Mouse (Mus musculus): ENCODE results near the gene Ptgr1. TPM values are rescaled to one million over a fixed set of nuclear protein-coding genes. Genes with fewer than 3 reads are reported as not detected.

The Ptgr1 gene
- polyA plus RNA-seq, 1 experiment = 20.6 TPM

- H3K79me2 ChIP-seq (ENCODE audit: control insufficient read depth, insufficient read depth) = peaks cover 48% of the 10 kb centered on the region
- no peaks in the 10 kb centered on the region for H3K36me3 ChIP-seq (ENCODE audit: control insufficient read depth, insufficient read depth)
- peak within 1 kb of the TSS; percentile 71 for H3ac ChIP-seq (ENCODE audit: control insufficient read depth, insufficient read length)
- peak within 1 kb of the TSS; percentile 99 for H3K4me2 ChIP-seq (ENCODE audit: low read depth)
- TF ChIP-seq TCF3 (IDR thresholded peaks at IDR 0.05; ENCODE audit: insufficient read length, low read depth) (no peak), MAX (IDR thresholded peaks at IDR 0.05; ENCODE audit: low read depth) (no peak), POLR2AphosphoS2 (IDR thresholded peaks at IDR 0.05; ENCODE audit: insufficient read length, low read depth) (peak; percentile 94), POLR2A (IDR thresholded peaks at IDR 0.05; ENCODE audit: insufficient read length, low read depth) (peak; percentile 99), REST (IDR thresholded peaks at IDR 0.05; ENCODE audit: insufficient read depth, insufficient read length) (no peak), CEBPB (IDR thresholded peaks at IDR 0.05; ENCODE audit: insufficient read depth, poor library complexity, severe bottlenecking) (no peak), MYOG (IDR thresholded peaks at IDR 0.05; ENCODE audit: control insufficient read depth in 1 of 3, insufficient read depth in 1 of 3, insufficient read length in 2 of 3, low read depth in 2 of 3) (peak in 1 of 3 experiments; percentile 28), MYOD1 (IDR thresholded peaks at IDR 0.05; ENCODE audit: control insufficient read depth in 1 of 3, insufficient read length in 2 of 3, low read depth in 2 of 3) (no peak), USF1 (IDR thresholded peaks at IDR 0.05; ENCODE audit: low read depth) (no peak), E2F4 (IDR thresholded peaks at IDR 0.05; ENCODE audit: insufficient read depth) (no peak), TCF12 (IDR thresholded peaks at IDR 0.05; ENCODE audit: insufficient read depth, poor library complexity, severe bottlenecking) (no peak), SRF (IDR thresholded peaks at IDR 0.05; ENCODE audit: control insufficient read depth, insufficient read length, low read depth) (no peak)
- H3K4me3 ChIP-seq = peak within 1 kb of the TSS; percentile 64
- H3K27me3 ChIP-seq (ENCODE audit: control insufficient read depth, insufficient read depth, insufficient read length) = no peaks in the 10 kb centered on the region
These were observed 16.3 kb upstream of the Ptgr1 start, which contains the start of gene Gm20503 for GRCm38 (mm10) chr4:59002948-59003805. Gene Gm20503 (plus strand): TSS chr4:59003210.

GRCm38 (mm10) chr4:59000614-59001013 is 13.7 kb upstream of the Ptgr1 start:
- no peaks in the 10 kb centered on the region for H3K36me3 ChIP-seq (ENCODE audit: control insufficient read depth, insufficient read depth)
- no peak overlapping the region for H3ac ChIP-seq (ENCODE audit: control insufficient read depth, insufficient read length)
- H3K27me3 ChIP-seq (ENCODE audit: control insufficient read depth, insufficient read depth, insufficient read length) = no peaks in the 10 kb centered on the region
- H3K79me2 ChIP-seq (ENCODE audit: control insufficient read depth, insufficient read depth) = peaks cover 24% of the 10 kb centered on the region
- no peak overlapping the region for H3K4me3 ChIP-seq
- TF ChIP-seq MAX (IDR thresholded peaks at IDR 0.05; ENCODE audit: low read depth) (no peak), MYOG (IDR thresholded peaks at IDR 0.05; ENCODE audit: control insufficient read depth in 1 of 3, insufficient read depth in 1 of 3, insufficient read length in 2 of 3, low read depth in 2 of 3) (no peak), POLR2A (IDR thresholded peaks at IDR 0.05; ENCODE audit: insufficient read length, low read depth) (no peak), TCF12 (IDR thresholded peaks at IDR 0.05; ENCODE audit: insufficient read depth, poor library complexity, severe bottlenecking) (no peak), POLR2AphosphoS2 (IDR thresholded peaks at IDR 0.05; ENCODE audit: insufficient read length, low read depth) (no peak), SRF (IDR thresholded peaks at IDR 0.05; ENCODE audit: control insufficient read depth, insufficient read length, low read depth) (no peak), MYOD1 (IDR thresholded peaks at IDR 0.05; ENCODE audit: control insufficient read depth in 1 of 3, insufficient read length in 2 of 3, low read depth in 2 of 3) (no peak), USF1 (IDR thresholded peaks at IDR 0.05; ENCODE audit: low read depth) (no peak), CEBPB (IDR thresholded peaks at IDR 0.05; ENCODE audit: insufficient read depth, poor library complexity, severe bottlenecking) (no peak), REST (IDR thresholded peaks at IDR 0.05; ENCODE audit: insufficient read depth, insufficient read length) (no peak), TCF3 (IDR thresholded peaks at IDR 0.05; ENCODE audit: insufficient read length, low read depth) (no peak), E2F4 (IDR thresholded peaks at IDR 0.05; ENCODE audit: insufficient read depth) (no peak)
- no peak overlapping the region for H3K4me2 ChIP-seq (ENCODE audit: low read depth)

- Histone ChIP-seq H3K27me3 (ENCODE audit: control insufficient read depth, insufficient read depth, insufficient read length) (no peaks in the 10 kb centered on the region), H3K4me3 (no peak overlapping the region), H3K36me3 (ENCODE audit: control insufficient read depth, insufficient read depth) (no peaks in the 10 kb centered on the region), H3K79me2 (ENCODE audit: control insufficient read depth, insufficient read depth) (peaks cover 15% of the 10 kb centered on the region), H3ac (ENCODE audit: control insufficient read depth, insufficient read length) (no peak overlapping the region), H3K4me2 (ENCODE audit: low read depth) (no peak overlapping the region)
- TF ChIP-seq MYOG (IDR thresholded peaks at IDR 0.05; ENCODE audit: control insufficient read depth in 1 of 3, insufficient read depth in 1 of 3, insufficient read length in 2 of 3, low read depth in 2 of 3) (no peak), CEBPB (IDR thresholded peaks at IDR 0.05; ENCODE audit: insufficient read depth, poor library complexity, severe bottlenecking) (no peak), POLR2AphosphoS2 (IDR thresholded peaks at IDR 0.05; ENCODE audit: insufficient read length, low read depth) (no peak), SRF (IDR thresholded peaks at IDR 0.05; ENCODE audit: control insufficient read depth, insufficient read length, low read depth) (no peak), POLR2A (IDR thresholded peaks at IDR 0.05; ENCODE audit: insufficient read length, low read depth) (no peak), TCF3 (IDR thresholded peaks at IDR 0.05; ENCODE audit: insufficient read length, low read depth) (no peak), TCF12 (IDR thresholded peaks at IDR 0.05; ENCODE audit: insufficient read depth, poor library complexity, severe bottlenecking) (no peak), MYOD1 (IDR thresholded peaks at IDR 0.05; ENCODE audit: control insufficient read depth in 1 of 3, insufficient read length in 2 of 3, low read depth in 2 of 3) (no peak), USF1 (IDR thresholded peaks at IDR 0.05; ENCODE audit: low read depth) (no peak), E2F4 (IDR thresholded peaks at IDR 0.05; ENCODE audit: insufficient read depth) (no peak), MAX (IDR thresholded peaks at IDR 0.05; ENCODE audit: low read depth) (no peak), REST (IDR thresholded peaks at IDR 0.05; ENCODE audit: insufficient read depth, insufficient read length) (no peak)
These were observed 12.8 kb upstream of the Ptgr1 start for GRCm38 (mm10) chr4:58999686-59000085.

GRCm38 (mm10) chr4:58998688-58999087 is 11.8 kb upstream of the Ptgr1 start:
- Histone ChIP-seq H3K27me3 (ENCODE audit: control insufficient read depth, insufficient read depth, insufficient read length) (no peaks in the 10 kb centered on the region), H3K79me2 (ENCODE audit: control insufficient read depth, insufficient read depth) (peaks cover 5% of the 10 kb centered on the region), H3K4me2 (ENCODE audit: low read depth) (no peak overlapping the region), H3K36me3 (ENCODE audit: control insufficient read depth, insufficient read depth) (no peaks in the 10 kb centered on the region), H3K4me3 (no peak overlapping the region), H3ac (ENCODE audit: control insufficient read depth, insufficient read length) (no peak overlapping the region)
- TF ChIP-seq SRF (IDR thresholded peaks at IDR 0.05; ENCODE audit: control insufficient read depth, insufficient read length, low read depth) (no peak), POLR2A (IDR thresholded peaks at IDR 0.05; ENCODE audit: insufficient read length, low read depth) (no peak), POLR2AphosphoS2 (IDR thresholded peaks at IDR 0.05; ENCODE audit: insufficient read length, low read depth) (no peak), TCF3 (IDR thresholded peaks at IDR 0.05; ENCODE audit: insufficient read length, low read depth) (no peak), MYOD1 (IDR thresholded peaks at IDR 0.05; ENCODE audit: control insufficient read depth in 1 of 3, insufficient read length in 2 of 3, low read depth in 2 of 3) (no peak), E2F4 (IDR thresholded peaks at IDR 0.05; ENCODE audit: insufficient read depth) (no peak), CEBPB (IDR thresholded peaks at IDR 0.05; ENCODE audit: insufficient read depth, poor library complexity, severe bottlenecking) (no peak), MYOG (IDR thresholded peaks at IDR 0.05; ENCODE audit: control insufficient read depth in 1 of 3, insufficient read depth in 1 of 3, insufficient read length in 2 of 3, low read depth in 2 of 3) (no peak), MAX (IDR thresholded peaks at IDR 0.05; ENCODE audit: low read depth) (no peak), USF1 (IDR thresholded peaks at IDR 0.05; ENCODE audit: low read depth) (no peak), TCF12 (IDR thresholded peaks at IDR 0.05; ENCODE audit: insufficient read depth, poor library complexity, severe bottlenecking) (no peak), REST (IDR thresholded peaks at IDR 0.05; ENCODE audit: insufficient read depth, insufficient read length) (no peak)

Measured in myocyte (in vitro differentiated cells).